Mouse (Mus musculus) heart, postnatal 25 days (tissue): ENCODE results near the gene Kcnmb4. TPM values are rescaled to one million over a fixed set of nuclear protein-coding genes. Genes with fewer than 3 reads are reported as not detected.

Experiments used
- DNase-seq: peaks from one replicate; pipeline ENCODE4 v3.0.0; 2022; ENCODE audit warnings: low spot score
- intact Hi-C: fragments of 180-260 bp; cut with DNase I; formaldehyde crosslinking; loops from one replicate; pipeline ENCODE4 v1.15.1; 2025
- total RNA-seq, 2 experiments: library from RNA; stranded (reverse); gene quantifications; 2 replicates each; pipeline ENCODE4 v1.2.3; 2021

Gene Kcnmb4
- total RNA-seq, 2 experiments from 2014 or later = 0.29 to 0.67 TPM

DNA sequence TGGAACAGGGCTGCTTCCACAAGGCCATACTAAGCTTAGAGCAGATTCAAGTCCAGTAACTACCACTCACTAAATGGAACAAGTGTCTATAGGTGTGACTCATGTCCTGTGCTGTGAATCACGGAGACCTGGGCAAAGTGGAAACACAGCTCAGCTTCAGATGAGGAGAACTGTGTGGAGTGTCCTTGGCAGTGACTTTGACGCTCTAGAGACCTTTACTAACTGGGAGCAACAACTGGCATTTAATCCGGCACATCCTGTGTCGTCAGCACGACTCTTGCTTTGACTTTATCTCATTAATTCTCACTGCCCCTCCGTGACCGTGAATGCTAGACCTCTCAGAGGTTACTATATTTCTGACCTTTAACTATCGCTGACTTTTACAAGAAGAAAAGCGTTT, 62.9 kb downstream of the Kcnmb4 start:
- intact Hi-C loops = no loop called here

GRCm38 (mm10) chr10:116407684-116408359, 65.9 kb downstream of the Kcnmb4 start:
- intact Hi-C loops = no loop called here

More for the DNA sequence above, 62.9 kb downstream of the Kcnmb4 start:
- no peak for DNase-seq

GRCm38 (mm10) chr10:116405011-116405410, 68.7 kb downstream of the Kcnmb4 start:
- no peak for DNase-seq
- intact Hi-C loops = no loop called here

More at GRCm38 (mm10) chr10:116407684-116408359, 65.9 kb downstream of the Kcnmb4 start:
- DNase-seq = no peak

- intact Hi-C loops = no loop called here
- DNase-seq = no peak
These were observed 70.0 kb downstream of the Kcnmb4 start for GRCm38 (mm10) chr10:116403679-116404078.

- DNase-seq = no peak
- intact Hi-C loops = no loop called here
These were observed 70.8 kb downstream of the Kcnmb4 start for GRCm38 (mm10) chr10:116402742-116403425.

GRCm38 (mm10) chr10:116397973-116398372, 75.7 kb downstream of the Kcnmb4 start:
- intact Hi-C loops = no loop called here

DNA sequence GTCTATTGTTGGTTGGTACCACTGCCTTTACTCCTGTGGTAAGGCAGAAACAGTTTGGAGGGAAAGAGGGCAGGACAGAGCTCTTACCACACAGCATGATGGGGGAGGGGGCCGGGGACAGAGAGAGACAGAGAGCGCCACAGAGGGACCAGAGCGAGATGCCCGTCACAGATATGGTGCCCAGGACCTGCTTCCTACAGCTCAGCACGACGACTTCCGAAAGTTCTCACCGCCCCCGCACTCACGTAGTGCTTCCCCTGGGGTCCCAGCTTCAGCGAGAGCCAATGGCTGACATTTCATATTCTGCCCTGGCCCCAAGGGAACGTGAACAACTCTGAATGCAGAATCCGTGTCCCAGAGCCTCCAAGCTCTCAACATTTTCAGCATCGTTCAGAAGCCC, 76.1 kb downstream of the Kcnmb4 start:
- DNase-seq = no peak
- intact Hi-C loops = no loop called here

More at GRCm38 (mm10) chr10:116397973-116398372, 75.7 kb downstream of the Kcnmb4 start:
- no peak for DNase-seq

GRCm38 (mm10) chr10:116396966-116397365, 76.7 kb downstream of the Kcnmb4 start:
- intact Hi-C loops = no loop called here
- no peak for DNase-seq

DNA sequence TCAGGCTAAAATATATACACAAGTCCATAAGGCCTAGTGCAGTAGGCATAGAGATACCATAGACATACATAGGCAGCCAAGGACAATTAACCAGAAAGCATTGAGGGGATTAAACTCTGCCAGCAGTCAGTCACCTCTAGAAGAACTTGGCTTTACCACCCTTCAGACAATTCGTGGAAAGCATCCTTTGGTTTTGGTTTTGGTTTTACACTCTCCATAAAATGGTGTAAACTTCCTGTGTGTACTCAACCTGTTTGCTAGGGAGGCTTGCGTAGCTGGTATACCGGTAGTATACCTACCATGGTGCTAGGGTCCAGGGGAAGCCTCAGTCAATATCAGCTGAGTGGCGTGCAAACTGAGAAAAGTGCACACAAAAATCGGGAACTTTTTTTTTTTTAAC, 77.4 kb downstream of the Kcnmb4 start:
- DNase-seq = no peak
- intact Hi-C loops = no loop called here

- no peak for DNase-seq
These were observed 79.1 kb downstream of the Kcnmb4 start for GRCm38 (mm10) chr10:116394585-116394984.

DNA sequence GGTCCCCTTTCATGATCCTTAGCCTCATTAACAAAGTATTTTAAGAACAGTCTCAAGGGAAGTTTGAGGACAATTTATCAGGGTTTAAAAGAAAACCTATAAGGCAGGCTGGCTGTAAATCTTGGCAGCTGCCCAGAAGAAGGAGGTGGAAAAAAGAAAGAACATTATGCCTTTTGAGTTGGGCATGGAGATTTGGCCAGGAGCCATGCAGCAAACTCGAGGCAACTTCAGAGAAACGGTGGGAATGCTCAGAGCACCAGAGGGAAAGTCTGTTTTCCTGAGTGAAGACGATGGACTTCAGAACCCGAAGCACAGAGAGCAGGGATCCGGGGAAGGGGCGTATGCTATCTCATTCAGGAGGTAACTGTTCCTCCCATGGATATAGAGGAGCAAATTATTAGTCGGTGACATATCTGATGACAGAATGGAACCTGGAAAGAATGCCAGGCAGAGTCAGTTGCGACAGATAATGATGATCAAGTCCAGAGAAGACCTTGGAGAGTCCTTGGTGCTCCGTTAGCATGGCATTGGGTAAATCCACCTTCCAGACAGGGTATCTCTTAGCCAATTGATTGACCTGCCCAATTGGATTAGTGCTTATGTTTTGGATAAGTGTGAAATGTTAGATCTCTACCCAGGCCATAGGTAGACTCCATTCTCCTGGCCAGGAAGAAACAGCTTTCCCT, 79.7 kb downstream of the Kcnmb4 start:
- DNase-seq = no peak
- intact Hi-C loops = no loop called here

More at GRCm38 (mm10) chr10:116394585-116394984, 79.1 kb downstream of the Kcnmb4 start:
- intact Hi-C loops = no loop called here

DNA sequence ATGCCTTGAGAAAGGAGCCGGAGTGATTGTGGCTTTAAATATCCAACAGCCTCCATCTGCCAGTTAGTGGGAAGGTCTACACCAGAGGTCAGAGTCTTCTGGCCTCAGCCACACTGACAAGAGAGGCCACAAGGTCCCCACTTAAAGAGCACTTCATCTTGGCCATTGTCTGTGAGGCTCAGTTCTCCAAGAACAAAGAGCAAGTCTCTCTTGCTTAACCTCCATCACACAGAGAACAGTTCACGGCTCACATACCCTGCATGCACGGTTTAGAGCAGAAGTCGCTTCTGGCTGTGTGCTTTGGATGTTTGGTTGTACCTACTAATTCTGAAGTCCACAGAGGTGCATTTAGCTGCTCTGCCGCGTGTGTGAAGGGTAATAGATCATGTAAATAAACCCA, 84.8 kb downstream of the Kcnmb4 start:
- no peak for DNase-seq
- intact Hi-C loops = no loop called here

GRCm38 (mm10) chr10:116386391-116386885, 87.2 kb downstream of the Kcnmb4 start:
- DNase-seq = no peak
- intact Hi-C loops = no loop called here

DNA sequence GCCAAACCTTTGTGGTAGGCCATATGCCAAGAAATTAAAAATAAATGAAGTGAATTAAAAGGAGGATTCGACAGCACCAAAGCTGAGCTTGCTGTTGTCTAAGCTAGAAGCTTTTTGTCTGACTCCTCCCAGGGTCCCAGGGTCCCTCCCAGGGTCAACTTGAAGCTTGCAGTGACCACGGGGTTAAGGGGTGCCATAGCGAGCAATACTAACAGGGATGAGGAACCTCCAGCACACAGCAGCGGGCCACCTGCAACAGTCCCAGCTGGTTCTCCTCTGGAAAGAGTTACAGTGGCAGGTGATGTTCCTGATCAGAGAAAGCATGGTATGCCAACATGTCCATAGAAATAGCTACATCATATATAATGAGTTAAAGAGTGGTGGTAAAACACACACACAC, 89.3 kb downstream of the Kcnmb4 start:
- intact Hi-C loops = no loop called here
- DNase-seq = no peak

GRCm38 (mm10) chr10:116382826-116383685, 90.6 kb downstream of the Kcnmb4 start:
- intact Hi-C loops = no loop called here
- no peak for DNase-seq

GRCm38 (mm10) chr10:116376853-116377252, 96.8 kb downstream of the Kcnmb4 start:
- DNase-seq = no peak
- intact Hi-C loops = no loop called here

GRCm38 (mm10) chr10:116374111-116374510, 99.6 kb downstream of the Kcnmb4 start:
- intact Hi-C loops = no loop called here
- no peak for DNase-seq

DNA sequence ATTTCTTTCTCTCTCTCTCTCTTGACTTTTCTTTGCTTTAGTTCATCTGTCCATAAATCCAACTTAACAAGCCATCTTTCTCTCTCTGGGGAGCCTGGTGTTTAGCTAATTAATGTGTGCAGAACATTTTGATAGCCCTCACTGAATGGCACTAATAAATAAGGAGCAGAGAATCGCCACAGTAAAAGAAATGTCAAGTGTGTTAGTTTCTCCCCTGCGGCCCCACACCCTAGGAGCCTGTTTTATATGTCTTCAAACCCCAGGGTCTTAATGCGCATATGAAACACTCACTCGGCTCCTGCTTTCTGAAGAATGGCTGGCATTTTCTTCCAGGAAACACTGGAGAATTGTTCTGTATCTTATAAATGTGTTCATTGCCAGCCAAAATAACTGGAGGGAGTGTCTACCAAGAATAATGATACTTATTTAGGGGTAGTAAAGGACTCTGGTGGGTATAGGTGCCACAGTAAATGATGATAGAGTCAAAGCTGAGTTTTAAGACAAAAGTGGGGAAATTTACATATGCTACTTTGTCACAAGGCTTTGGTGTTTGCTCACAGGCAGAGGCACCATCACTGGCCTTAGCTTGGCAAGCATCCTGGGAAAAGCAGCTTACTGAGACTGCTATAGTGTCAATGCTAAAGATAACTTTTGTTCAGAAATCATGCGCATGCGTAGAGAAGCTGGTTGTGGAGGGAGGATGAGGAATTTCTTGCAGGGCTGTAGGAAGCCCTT, 102.5 kb downstream of the Kcnmb4 start:
- intact Hi-C loops = no loop called here
- DNase-seq = no peak
